Mouse (Mus musculus) ES-E14 (cell line): ENCODE measurements around the gene Zfp36l3.

ENCODE experiments used
- HCFC1 ChIP-seq: IDR thresholded peaks from 2 replicates; pipeline ENCODE4 v1.6.1; 2012; ENCODE audit warnings: low read length, inconsistent platforms, borderline replicate concordance; ENCODE audit not compliant: insufficient read depth
- MAFK ChIP-seq: IDR thresholded peaks from 2 replicates; pipeline ENCODE4 v1.6.1; 2014; ENCODE audit warnings: mild to moderate bottlenecking, low read depth, low read length, inconsistent platforms; ENCODE audit not compliant: insufficient read depth

GRCm38 (mm10) chrX:53728967-53729366 lies 47.2 kb downstream of the Zfp36l3 start:
- TF ChIP-seq MAFK: no peak
- no peak for TF ChIP-seq HCFC1
